Mouse (Mus musculus): ENCODE results near the gene Fstl5. TPM values are rescaled to one million over a fixed set of nuclear protein-coding genes. Genes with fewer than 3 reads are reported as not detected.

The Fstl5 gene
- polyA plus RNA-seq, 1 experiment from 2014 or later = 4.6 TPM

DNA sequence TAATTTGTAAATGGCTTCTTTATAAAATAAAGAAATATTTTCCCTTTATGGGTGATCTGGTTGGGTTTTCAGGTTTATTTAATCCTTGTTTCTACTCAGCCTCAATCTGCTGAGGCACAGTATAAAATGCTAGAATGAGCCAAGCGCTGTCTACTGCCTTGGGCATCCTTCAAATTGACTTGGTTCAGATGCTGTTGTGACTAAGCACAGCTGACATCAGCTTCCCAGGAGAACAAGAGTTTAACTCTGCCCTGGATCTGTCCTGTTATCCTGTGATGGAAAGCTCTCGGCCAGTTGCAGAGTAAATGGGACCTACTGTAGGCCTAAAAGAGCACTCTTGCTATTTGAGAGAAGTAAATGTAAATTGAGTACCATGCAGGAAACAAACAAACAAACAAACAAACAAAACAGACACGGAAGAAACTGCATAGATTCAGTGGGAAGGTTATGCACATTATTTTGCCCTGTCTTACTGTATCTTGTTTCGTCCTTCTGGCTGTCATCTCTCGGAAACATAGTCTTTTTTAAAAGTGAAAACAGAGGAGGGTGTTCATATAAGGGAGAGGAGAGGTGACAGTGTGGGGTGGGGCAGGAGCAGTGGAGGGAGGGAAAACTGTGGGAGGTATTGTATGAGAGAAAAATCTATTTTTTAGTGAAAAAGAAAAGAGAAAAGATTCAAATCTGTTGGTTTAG lies 605.9 kb downstream of the Fstl5 start:
- Histone ChIP-seq H3K27ac (replicated peaks; ENCODE audit: low read depth, low read length) (no peak overlapping the region), H3K36me3 (replicated peaks; ENCODE audit: control insufficient read depth, insufficient read depth, low read depth, low read length) (no peaks in the 10 kb centered on the region), H3K4me2 (ENCODE audit: low read depth, low read length) (no peak overlapping the region), H3K4me1 (ENCODE audit: control insufficient read depth, insufficient read depth, low read length) (no peaks in the 10 kb centered on the region), H3K4me3 (ENCODE audit: low read depth, low read length) (no peak overlapping the region), H3K9ac (replicated peaks; ENCODE audit: low read length) (no peak overlapping the region), H3K9me3 (replicated peaks; ENCODE audit: control insufficient read depth, low read length) (no peaks in the 10 kb centered on the region), H3K27me3 (ENCODE audit: control insufficient read depth, insufficient read depth, low read length) (no peaks in the 10 kb centered on the region)
- DNase-seq (ENCODE audit: low spot score) = no peak
- 75% methylated on average over 5 of the region's 5 CpGs for WGBS
- no peak for ATAC-seq (replicated peaks; ENCODE audit: insufficient number of reproducible peaks, low FRiP score, low TSS enrichment, low read depth)

DNA sequence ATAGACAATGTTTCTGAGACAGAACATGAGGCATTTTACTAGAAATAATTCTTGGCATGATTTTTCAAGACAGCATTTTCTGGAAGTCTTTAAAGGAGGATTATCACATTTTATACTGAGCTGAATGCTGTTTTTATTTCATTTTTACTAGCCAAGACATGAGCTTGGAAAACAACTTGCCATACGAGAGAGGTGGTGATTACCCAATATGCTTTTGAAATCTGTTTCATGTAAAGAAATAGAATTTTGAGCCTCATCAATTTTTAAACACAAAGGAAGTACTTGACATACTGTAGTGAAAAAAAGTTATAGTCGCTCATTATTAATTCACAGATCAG lies 606.4 kb downstream of the Fstl5 start:
- Histone ChIP-seq H3K36me3 (replicated peaks; ENCODE audit: control insufficient read depth, insufficient read depth, low read depth, low read length) (no peaks in the 10 kb centered on the region), H3K9me3 (replicated peaks; ENCODE audit: control insufficient read depth, low read length) (no peaks in the 10 kb centered on the region), H3K9ac (replicated peaks; ENCODE audit: low read length) (no peak overlapping the region), H3K4me1 (ENCODE audit: control insufficient read depth, insufficient read depth, low read length) (no peaks in the 10 kb centered on the region), H3K4me3 (ENCODE audit: low read depth, low read length) (no peak overlapping the region), H3K27me3 (ENCODE audit: control insufficient read depth, insufficient read depth, low read length) (no peaks in the 10 kb centered on the region), H3K4me2 (ENCODE audit: low read depth, low read length) (no peak overlapping the region), H3K27ac (replicated peaks; ENCODE audit: low read depth, low read length) (no peak overlapping the region)
- ATAC-seq (replicated peaks; ENCODE audit: insufficient number of reproducible peaks, low FRiP score, low TSS enrichment, low read depth) (no peak), DNase-seq (ENCODE audit: low spot score) (no peak)
- WGBS = 83% methylated on average over 2 of the region's 2 CpGs

DNA sequence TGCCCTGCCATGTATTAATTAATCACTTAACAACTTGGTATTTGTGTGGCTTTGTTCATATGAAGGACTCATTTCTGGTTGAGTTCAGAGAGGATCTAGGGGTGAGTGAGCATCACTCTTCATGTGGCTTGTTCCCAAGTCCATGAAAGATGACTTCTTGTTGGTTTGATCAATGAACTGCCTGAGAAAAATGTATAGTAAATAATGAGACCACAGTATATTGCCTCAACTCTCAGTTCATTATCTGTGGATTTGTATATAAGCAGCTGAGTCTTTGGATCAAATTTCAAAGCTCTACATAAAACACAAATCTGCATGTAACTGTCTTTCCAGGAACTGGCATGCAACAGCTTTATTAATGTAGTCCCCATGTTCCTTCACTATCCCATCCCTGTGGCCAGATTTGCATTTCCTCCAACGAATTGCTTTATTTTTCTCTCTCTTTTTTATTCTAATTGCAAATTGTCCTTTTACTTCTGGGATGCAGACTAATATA lies 623.1 kb downstream of the Fstl5 start:
- no peak overlapping the region for H3K9ac ChIP-seq (replicated peaks; ENCODE audit: low read length)
- no peak for ATAC-seq (replicated peaks; ENCODE audit: insufficient number of reproducible peaks, low FRiP score, low TSS enrichment, low read depth)
- H3K4me3 ChIP-seq (ENCODE audit: low read depth, low read length) = no peak overlapping the region
- no peaks in the 10 kb centered on the region for H3K4me1 ChIP-seq (ENCODE audit: control insufficient read depth, insufficient read depth, low read length)
- DNase-seq (ENCODE audit: low spot score) = no peak
- H3K9me3 ChIP-seq (replicated peaks; ENCODE audit: control insufficient read depth, low read length) = no peaks in the 10 kb centered on the region
- no peaks in the 10 kb centered on the region for H3K27me3 ChIP-seq (ENCODE audit: control insufficient read depth, insufficient read depth, low read length)
- H3K4me2 ChIP-seq (ENCODE audit: low read depth, low read length) = no peak overlapping the region
- no peaks in the 10 kb centered on the region for H3K36me3 ChIP-seq (replicated peaks; ENCODE audit: control insufficient read depth, insufficient read depth, low read depth, low read length)
- no peak overlapping the region for H3K27ac ChIP-seq (replicated peaks; ENCODE audit: low read depth, low read length)
- 72% methylated on average over 1 of the region's 1 CpGs for WGBS

DNA sequence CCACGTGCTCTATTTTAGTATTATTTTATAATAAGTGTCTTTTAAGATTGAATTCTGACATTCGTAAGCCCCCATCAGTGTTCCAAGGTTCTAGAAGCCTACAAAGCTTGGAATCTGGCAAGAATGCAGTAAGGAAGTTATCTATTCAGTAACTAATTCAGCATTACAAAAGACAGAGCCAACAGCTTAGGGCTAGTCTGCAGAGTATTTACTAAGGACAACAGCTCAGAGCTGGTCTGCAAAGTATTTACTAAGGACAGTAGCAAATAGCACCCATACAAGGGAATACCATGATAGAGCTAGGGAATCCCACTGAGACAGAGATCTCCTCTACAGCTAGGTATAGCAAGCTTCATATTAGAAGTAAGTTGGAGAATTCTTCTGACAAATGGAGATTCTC lies 665.2 kb downstream of the Fstl5 start:
- H3K27ac ChIP-seq (replicated peaks; ENCODE audit: low read depth, low read length) = no peak overlapping the region

More for the DNA sequence above, 665.2 kb downstream of the Fstl5 start:
- H3K4me1 ChIP-seq (ENCODE audit: control insufficient read depth, insufficient read depth, low read length) = no peaks in the 10 kb centered on the region
- WGBS = 86% methylated on average over 2 of the region's 2 CpGs
- ATAC-seq (replicated peaks; ENCODE audit: insufficient number of reproducible peaks, low FRiP score, low TSS enrichment, low read depth) (no peak), DNase-seq (ENCODE audit: low spot score) (no peak)
- H3K27me3 ChIP-seq (ENCODE audit: control insufficient read depth, insufficient read depth, low read length) = no peaks in the 10 kb centered on the region
- H3K4me3 ChIP-seq (ENCODE audit: low read depth, low read length) = no peak overlapping the region
- no peak overlapping the region for H3K9ac ChIP-seq (replicated peaks; ENCODE audit: low read length)
- no peaks in the 10 kb centered on the region for H3K36me3 ChIP-seq (replicated peaks; ENCODE audit: control insufficient read depth, insufficient read depth, low read depth, low read length)
- H3K4me2 ChIP-seq (ENCODE audit: low read depth, low read length) = no peak overlapping the region
- no peaks in the 10 kb centered on the region for H3K9me3 ChIP-seq (replicated peaks; ENCODE audit: control insufficient read depth, low read length)

Other genes with a start within 250 kb of the Fstl5 start
- gene Golim4, start 117.3 kb upstream of the Fstl5 start, polyA plus RNA-seq (2014; fragmentation: Nextera tagmentation; extraction: Ambion mirVana) = 36.3 and 38.8 TPM in 2 replicates